Mouse (Mus musculus) hindbrain, postnatal 0 days (tissue): Measurements from ENCODE around the gene Nid1. TPM values are rescaled to one million over a fixed set of nuclear protein-coding genes. Genes with fewer than 3 reads are reported as not detected.
A peak's percentile ranks its signal among the peaks of the same experiment; 100 is the strongest.

Source experiments
- ATAC-seq: fragments of 200-750 bp; cut with Nextera tagmentation; 2 replicates; pipeline ENCODE4 v1.8.0; 2017; ENCODE audit warnings: mild to moderate bottlenecking, moderate TSS enrichment, moderate library complexity
- DNase-seq: peaks from one replicate; pipeline ENCODE4 v3.0.0-alpha.2; 2015; ENCODE audit warnings: low spot score
- H3K27ac ChIP-seq: fragments of 300-500 bp; sonication (generic); 2 replicates; pipeline ENCODE4 v1.5.1; 2014; ENCODE audit warnings: mild to moderate bottlenecking
- H3K27me3 ChIP-seq: fragments of 300-500 bp; sonication (generic); 2 replicates; pipeline ENCODE4 v1.6.1; 2014; ENCODE audit warnings: low read length, mixed read lengths; ENCODE audit not compliant: insufficient read depth
- H3K36me3 ChIP-seq: fragments of 300-500 bp; sonication (generic); 2 replicates; pipeline ENCODE4 v1.6.1; 2014; ENCODE audit warnings: low read length, mixed read lengths; ENCODE audit not compliant: insufficient read depth
- H3K4me1 ChIP-seq: fragments of 300-500 bp; sonication (generic); 2 replicates; pipeline ENCODE4 v1.6.1; 2014; ENCODE audit warnings: antibody characterized with exemption, low read length, mixed read lengths; ENCODE audit not compliant: insufficient read depth
- H3K4me2 ChIP-seq: fragments of 300-500 bp; sonication (generic); 2 replicates; pipeline ENCODE4 v1.6.1; 2014; ENCODE audit warnings: low read depth, mild to moderate bottlenecking, low read length, moderate library complexity, mixed read lengths
- H3K4me3 ChIP-seq: fragments of 300-500 bp; sonication (generic); 2 replicates; pipeline ENCODE4 v1.5.1; 2014; ENCODE audit warnings: low read length
- H3K9ac ChIP-seq: fragments of 300-500 bp; sonication (generic); replicated peaks from 2 replicates; pipeline ENCODE4 v1.6.1; 2014; ENCODE audit warnings: mild to moderate bottlenecking, low read length, moderate library complexity, mixed read lengths
- H3K9me3 ChIP-seq: fragments of 300-500 bp; sonication (generic); 2 replicates; pipeline ENCODE4 v1.6.1; 2016; ENCODE audit warnings: low read length, mixed read lengths
- CTCF ChIP-seq: IDR thresholded peaks from 2 replicates; pipeline ENCODE4 v1.5.1; 2016; ENCODE audit warnings: antibody characterized with exemption, control low read depth, low read depth
- WGBS: fragments of 180-500 bp; shearing (Covaris S2); extraction: QIAGEN DNeasy Blood & Tissue Kit; methylation state at CpG from one replicate; pipeline ENCODE4 v1.1.7; 2014; 5-methylcytosine and 5-hydroxymethylcytosine counted together
- polyA plus RNA-seq: library from polyadenylated mRNA; unstranded; fragments of >200 nt; fragmentation: Nextera tagmentation; extraction: Ambion mirVana; gene quantifications from 2 replicates; pipeline ENCODE4 v1.2.1, GENCODE M21; 2015
- total RNA-seq: library from RNA; depleted of rRNA; stranded (reverse); fragments of >200 nt; gene quantifications from 2 replicates; pipeline ENCODE4 v1.2.3, GENCODE M21; 2014

Gene Nid1
- total and polyA plus RNA-seq, 2 experiments from 2014 or later, result 56.7 to 120 TPM

DNA sequence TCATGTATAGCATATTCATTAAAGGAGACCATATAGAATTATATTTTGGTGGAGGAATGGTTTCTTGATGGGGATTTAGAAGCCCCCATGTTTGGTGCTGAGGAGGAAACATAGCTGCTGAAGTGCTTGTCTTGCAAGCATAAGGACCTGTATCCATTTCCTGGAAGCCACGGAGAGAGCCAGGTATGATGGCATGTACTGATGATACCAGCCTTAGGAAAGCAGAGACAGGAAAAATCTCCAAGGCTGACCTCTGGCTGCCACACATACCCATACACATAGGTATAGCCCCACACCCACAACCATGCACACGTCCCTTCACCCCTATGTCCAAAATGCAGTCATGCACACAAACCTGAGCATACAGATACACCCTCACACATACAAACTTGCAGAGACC lies 39.2 kb downstream of the Nid1 start:
- WGBS, result 92% methylated on average over 2 of the region's 2 CpGs
- no peak overlapping the region for H3K4me3 ChIP-seq
- DNase-seq (no peak), ATAC-seq (no peak)
- no peaks in the 10 kb centered on the region for H3K9me3 ChIP-seq
- no peaks in the 10 kb centered on the region for H3K36me3 ChIP-seq
- no peak overlapping the region for H3K27ac ChIP-seq
- H3K9ac ChIP-seq, result no peak overlapping the region
- H3K4me1 ChIP-seq, result no peaks in the 10 kb centered on the region
- no peak for TF ChIP-seq CTCF
- no peak overlapping the region for H3K4me2 ChIP-seq
- no peaks in the 10 kb centered on the region for H3K27me3 ChIP-seq

DNA sequence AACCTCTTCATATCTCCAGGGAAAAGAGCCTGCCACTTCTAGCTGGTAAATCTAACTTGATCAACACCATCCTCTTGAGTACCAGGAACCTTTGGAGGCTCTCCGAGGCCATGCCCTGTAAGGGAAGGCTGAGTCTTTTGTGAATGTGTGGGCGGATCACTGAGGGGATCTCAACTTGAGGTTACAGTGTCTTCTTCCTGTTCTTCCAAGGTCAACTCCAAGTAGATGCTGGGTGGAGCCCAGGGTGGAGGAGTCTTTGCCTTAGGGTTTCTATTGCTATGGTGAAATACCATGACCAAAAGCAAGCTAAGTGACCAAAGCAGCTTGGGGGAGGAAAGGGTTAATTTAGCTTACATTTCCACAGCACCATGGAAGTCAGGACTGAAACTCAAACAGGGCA lies 39.7 kb downstream of the Nid1 start:
- ATAC-seq (no peak), DNase-seq (no peak)
- Histone ChIP-seq H3K9me3 (no peaks in the 10 kb centered on the region), H3K4me1 (no peaks in the 10 kb centered on the region), H3K4me3 (no peak overlapping the region), H3K9ac (no peak overlapping the region), H3K27ac (no peak overlapping the region), H3K36me3 (no peaks in the 10 kb centered on the region), H3K27me3 (no peaks in the 10 kb centered on the region), H3K4me2 (no peak overlapping the region)
- TF ChIP-seq CTCF, result no peak
- WGBS, result 90% methylated on average over 2 of the region's 2 CpGs

- H3K4me3 ChIP-seq, result no peak overlapping the region
- no peaks in the 10 kb centered on the region for H3K27me3 ChIP-seq
- H3K4me1 ChIP-seq, result no peaks in the 10 kb centered on the region
- H3K27ac ChIP-seq, result no peak overlapping the region
- no peaks in the 10 kb centered on the region for H3K9me3 ChIP-seq
- ATAC-seq (no peak), DNase-seq (no peak)
- TF ChIP-seq CTCF, result no peak
- no peaks in the 10 kb centered on the region for H3K36me3 ChIP-seq
- 0% methylated on average over 1 of the region's 2 CpGs for WGBS
- no peak overlapping the region for H3K9ac ChIP-seq
- no peak overlapping the region for H3K4me2 ChIP-seq
These were observed 42.6 kb downstream of the Nid1 start for GRCm38 (mm10) chr13:13479986-13480385.

DNA sequence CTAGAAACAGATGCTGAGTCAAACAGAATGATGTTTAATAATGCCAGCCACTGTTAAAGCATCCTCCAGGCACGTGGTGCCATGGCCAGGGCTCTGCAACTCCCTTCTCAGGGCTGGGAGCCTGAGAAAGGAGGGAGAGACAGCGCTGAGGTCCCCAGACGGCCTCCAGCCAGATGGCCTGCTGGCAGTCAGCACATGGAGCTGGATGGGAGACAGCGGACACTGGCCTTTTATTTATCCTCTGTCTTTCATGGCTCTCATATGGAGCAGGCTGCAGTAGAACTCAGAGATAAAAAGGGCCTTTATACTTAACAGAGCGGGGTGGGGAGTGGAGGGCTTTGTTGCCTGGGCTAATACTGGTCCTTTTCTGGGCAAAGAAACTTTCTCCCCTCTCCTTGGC lies 43.7 kb downstream of the Nid1 start:
- WGBS, result 22% methylated on average over 5 of the region's 5 CpGs
- peak overlapping the region; percentile 54; the same call in 1 of the 2 replicates for H3K27ac ChIP-seq

GRCm38 (mm10) chr13:13481875-13482674 lies 44.7 kb downstream of the Nid1 start:
- 60% methylated on average over 16 of the region's 16 CpGs for WGBS
- no peaks in the 10 kb centered on the region for H3K36me3 ChIP-seq
- DNase-seq (peak; percentile 53), ATAC-seq (peak; percentile 73)
- H3K9me3 ChIP-seq, result no peaks in the 10 kb centered on the region
- H3K4me3 ChIP-seq, result no peak overlapping the region
- peak overlapping the region; percentile 54 for H3K27ac ChIP-seq
- no peak overlapping the region for H3K9ac ChIP-seq
- H3K4me2 ChIP-seq, result no peak overlapping the region
- no peaks in the 10 kb centered on the region for H3K4me1 ChIP-seq
- H3K27me3 ChIP-seq, result no peaks in the 10 kb centered on the region
- no peak for TF ChIP-seq CTCF

More for the DNA sequence above, 43.7 kb downstream of the Nid1 start:
- H3K4me3 ChIP-seq, result no peak overlapping the region
- no peaks in the 10 kb centered on the region for H3K9me3 ChIP-seq
- no peaks in the 10 kb centered on the region for H3K4me1 ChIP-seq
- DNase-seq (peak; percentile 73), ATAC-seq (peak; percentile 90)
- no peak for TF ChIP-seq CTCF
- no peaks in the 10 kb centered on the region for H3K36me3 ChIP-seq
- no peak overlapping the region for H3K4me2 ChIP-seq
- no peaks in the 10 kb centered on the region for H3K27me3 ChIP-seq
- H3K9ac ChIP-seq, result no peak overlapping the region

- no peaks in the 10 kb centered on the region for H3K27me3 ChIP-seq
- no peak for ATAC-seq
- no peak for DNase-seq
- no peak overlapping the region for H3K27ac ChIP-seq
- H3K9me3 ChIP-seq, result no peaks in the 10 kb centered on the region
- no peak overlapping the region for H3K4me3 ChIP-seq
- no peaks in the 10 kb centered on the region for H3K36me3 ChIP-seq
- no peak overlapping the region for H3K4me2 ChIP-seq
- H3K4me1 ChIP-seq, result no peaks in the 10 kb centered on the region
- no peak for TF ChIP-seq CTCF
- 32% methylated on average over 7 of the region's 7 CpGs for WGBS
- no peak overlapping the region for H3K9ac ChIP-seq
These were observed 47.0 kb downstream of the Nid1 start for GRCm38 (mm10) chr13:13484351-13484751.

- 73% methylated on average over 2 of the region's 2 CpGs for WGBS
- Histone ChIP-seq H3K27me3 (no peaks in the 10 kb centered on the region), H3K9ac (no peak overlapping the region), H3K4me1 (no peaks in the 10 kb centered on the region), H3K9me3 (no peaks in the 10 kb centered on the region), H3K36me3 (no peaks in the 10 kb centered on the region), H3K27ac (no peak overlapping the region), H3K4me3 (no peak overlapping the region), H3K4me2 (no peak overlapping the region)
- DNase-seq, result no peak
- no peak for ATAC-seq
- no peak for TF ChIP-seq CTCF
These were observed 47.5 kb downstream of the Nid1 start for GRCm38 (mm10) chr13:13484883-13485282.
